Mouse (Mus musculus): ENCODE results near the gene Ankrd7.

DNA sequence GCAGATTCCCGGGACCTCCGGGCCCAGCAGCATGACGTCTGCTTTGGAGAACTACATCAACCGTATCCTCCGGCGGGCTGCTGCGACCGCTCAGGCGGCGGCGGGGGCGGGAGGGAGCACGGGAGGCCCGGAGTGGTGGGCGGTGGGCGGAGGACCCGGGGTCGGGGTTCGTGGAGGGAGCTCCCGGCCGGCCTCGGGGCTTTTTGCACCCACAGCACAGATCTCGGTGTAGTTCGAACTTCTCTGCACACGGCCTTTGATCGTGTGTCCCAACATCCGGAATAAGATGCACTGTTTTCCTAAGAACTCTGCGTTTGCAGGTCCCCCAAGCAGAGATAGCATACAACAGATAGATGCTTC lies 17.4 kb upstream of the Ankrd7 start:
- TF ChIP-seq POLR2A (IDR thresholded peaks at IDR 0.05; ENCODE audit: borderline replicate concordance, control insufficient read depth, low read depth, low read length): no peak
- TF ChIP-seq CTCF (IDR thresholded peaks at IDR 0.05; ENCODE audit: control insufficient read depth, insufficient read depth, low read length): no peak
